Mouse (Mus musculus) forebrain, postnatal 0 days (tissue): Measurements from ENCODE around the gene Ecsit. TPM values are rescaled to one million over a fixed set of nuclear protein-coding genes. Genes with fewer than 3 reads are reported as not detected.

Experiments
- ATAC-seq: fragments of 200-750 bp; cut with Nextera tagmentation; 2 replicates; pipeline ENCODE4 v1.8.0; 2017; ENCODE audit warnings: mild to moderate bottlenecking, moderate library complexity
- DNase-seq: peaks from one replicate; pipeline ENCODE4 v3.0.0-alpha.2; 2015
- H3K27ac ChIP-seq: fragments of 300-500 bp; sonication (generic); 2 replicates; pipeline ENCODE4 v1.5.1; 2014; ENCODE audit warnings: low read depth, mild to moderate bottlenecking, antibody characterized with exemption, low read length, moderate library complexity, mixed read lengths
- H3K27me3 ChIP-seq: fragments of 300-500 bp; sonication (generic); 2 replicates; pipeline ENCODE4 v1.6.1; 2014; ENCODE audit warnings: mild to moderate bottlenecking, low read length, mixed read lengths; ENCODE audit not compliant: insufficient read depth
- H3K36me3 ChIP-seq: fragments of 300-500 bp; sonication (generic); 2 replicates; pipeline ENCODE4 v1.6.1; 2014; ENCODE audit warnings: mild to moderate bottlenecking, moderate library complexity; ENCODE audit not compliant: insufficient read depth
- H3K4me1 ChIP-seq: fragments of 300-500 bp; sonication (generic); 2 replicates; pipeline ENCODE4 v1.6.1; 2014; ENCODE audit warnings: antibody characterized with exemption; ENCODE audit not compliant: insufficient read depth
- H3K4me2 ChIP-seq: fragments of 300-500 bp; sonication (generic); 2 replicates; pipeline ENCODE4 v1.6.1; 2014; ENCODE audit warnings: low read depth, mild to moderate bottlenecking, moderate library complexity
- H3K4me3 ChIP-seq: fragments of 300-500 bp; sonication (generic); 2 replicates; pipeline ENCODE4 v1.5.1; 2014; ENCODE audit warnings: low read depth, low read length, mixed read lengths
- H3K9ac ChIP-seq: fragments of 300-500 bp; sonication (generic); 2 replicates; pipeline ENCODE4 v1.6.1; 2014; ENCODE audit warnings: mild to moderate bottlenecking
- H3K9me3 ChIP-seq: fragments of 300-500 bp; sonication (generic); 2 replicates; pipeline ENCODE4 v1.6.1; 2016; ENCODE audit warnings: low read length
- CTCF ChIP-seq: sonication (generic); IDR thresholded peaks from 2 replicates; pipeline ENCODE4 v1.5.1; 2016; ENCODE audit warnings: antibody characterized with exemption, control low read depth, low read depth
- WGBS: fragments of 180-500 bp; shearing (Covaris S2); extraction: QIAGEN DNeasy Blood & Tissue Kit; methylation state at CpG from one replicate; pipeline ENCODE4 v1.1.7; 2014; 5-methylcytosine and 5-hydroxymethylcytosine counted together
- polyA plus RNA-seq: library from polyadenylated mRNA; unstranded; fragments of >200 nt; fragmentation: Nextera tagmentation; extraction: Ambion mirVana; gene quantifications from 2 replicates; pipeline ENCODE4 v1.2.1, GENCODE M21; 2015
- total RNA-seq: library from RNA; depleted of rRNA; stranded (reverse); fragments of >200 nt; gene quantifications from 2 replicates; pipeline ENCODE4 v1.2.3, GENCODE M21; 2014

Ecsit gene
- total and polyA plus RNA-seq, 2 experiments from 2014 or later: 59.2 to 64.7 TPM

- peak overlapping the region; percentile 59 for H3K4me2 ChIP-seq
- no peak overlapping the region for H3K27ac ChIP-seq
- H3K9me3 ChIP-seq: no peaks in the 10 kb centered on the region
- no peak for DNase-seq
- no peak overlapping the region for H3K9ac ChIP-seq
- H3K4me3 ChIP-seq: peak overlapping the region; percentile 72
- H3K4me1 ChIP-seq: peaks cover 9% of the 10 kb centered on the region; the same call in 1 of the 2 replicates
- H3K27me3 ChIP-seq: no peaks in the 10 kb centered on the region
- WGBS: 88% methylated on average over 4 of the region's 4 CpGs
- peaks cover 25% of the 10 kb centered on the region for H3K36me3 ChIP-seq
- ATAC-seq: no peak
- TF ChIP-seq CTCF: no peak
These were observed 30.4 kb upstream of the Ecsit start for GRCm38 (mm10) chr9:22115635-22116034.

- no peak for ATAC-seq
- TF ChIP-seq CTCF: no peak
- H3K27ac ChIP-seq: no peak overlapping the region
- DNase-seq: no peak
- WGBS: 91% methylated on average over 9 of the region's 9 CpGs
- H3K4me3 ChIP-seq: no peak overlapping the region
- H3K4me2 ChIP-seq: no peak overlapping the region
- peaks cover 28% of the 10 kb centered on the region for H3K36me3 ChIP-seq
- H3K27me3 ChIP-seq: no peaks in the 10 kb centered on the region
- no peaks in the 10 kb centered on the region for H3K4me1 ChIP-seq
- no peak overlapping the region for H3K9ac ChIP-seq
- no peaks in the 10 kb centered on the region for H3K9me3 ChIP-seq
These were observed 23.0 kb upstream of the Ecsit start for GRCm38 (mm10) chr9:22108194-22108593.

DNA sequence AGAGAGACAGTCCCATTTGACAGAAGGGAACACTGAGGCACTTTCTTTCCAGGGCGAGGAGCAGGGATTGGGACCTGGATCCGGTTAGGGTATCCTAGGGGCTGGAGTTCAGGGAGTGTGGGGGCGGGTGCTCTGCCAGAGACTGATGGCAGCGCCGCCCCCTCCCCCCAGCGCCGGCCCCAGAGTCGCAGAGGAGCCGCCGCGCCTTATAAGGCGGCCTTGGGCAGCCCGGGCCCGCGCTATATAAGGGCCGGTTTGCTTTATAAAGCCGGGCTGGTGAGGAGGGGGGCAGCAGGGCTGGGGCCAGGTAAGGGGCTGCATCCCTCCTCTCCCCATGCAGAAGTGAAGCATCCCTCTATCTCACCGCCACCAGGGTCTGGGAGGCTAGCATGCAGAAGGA is 14.7 kb upstream of the Ecsit start:
- no peaks in the 10 kb centered on the region for H3K36me3 ChIP-seq
- no peak overlapping the region for H3K27ac ChIP-seq
- ATAC-seq (no peak), DNase-seq (no peak)
- H3K9me3 ChIP-seq: no peaks in the 10 kb centered on the region
- WGBS: 5% methylated on average over 16 of the region's 18 CpGs
- TF ChIP-seq CTCF: no peak
- H3K4me3 ChIP-seq: no peak overlapping the region
- no peak overlapping the region for H3K4me2 ChIP-seq
- no peaks in the 10 kb centered on the region for H3K4me1 ChIP-seq
- H3K9ac ChIP-seq: no peak overlapping the region
- H3K27me3 ChIP-seq: peaks cover 22% of the 10 kb centered on the region

- Histone ChIP-seq H3K4me3 (no peak within 1 kb of the TSS), H3K9me3 (no peaks in the 10 kb centered on the region), H3K9ac (no peak within 1 kb of the TSS), H3K27ac (no peak within 1 kb of the TSS), H3K4me1 (no peaks in the 10 kb centered on the region), H3K36me3 (no peaks in the 10 kb centered on the region), H3K27me3 (peaks cover 22% of the 10 kb centered on the region), H3K4me2 (no peak within 1 kb of the TSS)
- no peak for DNase-seq
- no peak for TF ChIP-seq CTCF
- ATAC-seq: 0 out of 2 replicates have a peak, but pooled peaks have one; percentile 25
- 10% methylated on average over 14 of the region's 14 CpGs for WGBS
These were observed 13.9 kb upstream of the Ecsit start, which contains the start of gene Cnn1 for GRCm38 (mm10) chr9:22098993-22099696. Gene Cnn1 (plus strand): TSS chr9:22099216.

DNA sequence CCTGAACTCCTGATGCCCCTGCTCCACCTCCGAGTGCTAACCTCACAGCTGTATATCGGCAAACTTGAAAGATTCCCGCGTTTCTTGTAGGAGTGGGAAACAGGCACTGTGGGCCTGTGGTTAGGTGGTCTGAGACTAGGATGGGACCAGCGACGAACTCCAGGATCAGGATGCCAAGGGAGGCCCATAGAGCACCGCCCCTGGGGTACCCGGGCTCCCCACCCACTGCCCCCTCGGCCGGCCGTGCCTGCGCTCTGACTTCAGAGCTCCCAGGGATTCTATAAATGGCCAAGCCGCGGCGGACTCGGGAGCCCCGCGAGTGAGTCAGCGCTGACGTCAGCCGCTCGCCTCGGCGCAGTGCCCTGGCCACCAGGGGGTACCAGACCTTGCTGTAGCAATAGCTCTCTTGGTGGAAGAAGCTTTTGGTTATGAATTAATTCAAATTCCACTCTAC is 10.6 kb upstream of the Ecsit start:
- no peaks in the 10 kb centered on the region for H3K9me3 ChIP-seq
- no peaks in the 10 kb centered on the region for H3K36me3 ChIP-seq
- ATAC-seq (peak; percentile 56; the same call in 1 of the 2 replicates), DNase-seq (peak; percentile 65)
- 2% methylated on average over 24 of the region's 24 CpGs for WGBS
- peak overlapping the region; percentile 58 for H3K4me2 ChIP-seq
- H3K4me3 ChIP-seq: peak overlapping the region; percentile 30
- TF ChIP-seq CTCF: peak; percentile 60
- H3K9ac ChIP-seq: peak overlapping the region; percentile 40; the same call in 1 of the 2 replicates
- H3K27ac ChIP-seq: no peak overlapping the region
- H3K27me3 ChIP-seq: peaks cover 21% of the 10 kb centered on the region
- no peaks in the 10 kb centered on the region for H3K4me1 ChIP-seq

GRCm38 (mm10) chr9:22092746-22093145 is 7.5 kb upstream of the Ecsit start:
- Histone ChIP-seq H3K9me3 (no peaks in the 10 kb centered on the region), H3K4me2 (no peak overlapping the region), H3K4me1 (no peaks in the 10 kb centered on the region), H3K27me3 (no peaks in the 10 kb centered on the region), H3K9ac (no peak overlapping the region), H3K36me3 (no peaks in the 10 kb centered on the region), H3K4me3 (no peak overlapping the region), H3K27ac (no peak overlapping the region)
- DNase-seq: no peak
- ATAC-seq: no peak
- WGBS: 96% methylated on average over 6 of the region's 6 CpGs
- no peak for TF ChIP-seq CTCF

GRCm38 (mm10) chr9:22089986-22090385 is 4.7 kb upstream of the Ecsit start:
- Histone ChIP-seq H3K4me2 (no peak overlapping the region), H3K9me3 (no peaks in the 10 kb centered on the region), H3K27ac (no peak overlapping the region), H3K27me3 (no peaks in the 10 kb centered on the region), H3K9ac (no peak overlapping the region), H3K4me3 (no peak overlapping the region), H3K4me1 (peaks cover 5% of the 10 kb centered on the region), H3K36me3 (no peaks in the 10 kb centered on the region)
- DNase-seq (no peak), ATAC-seq (no peak)
- 83% methylated on average over 7 of the region's 7 CpGs for WGBS
- TF ChIP-seq CTCF: no peak
